Mouse (Mus musculus): ENCODE measurements around the gene Hist2h3b. TPM values are rescaled to one million over a fixed set of nuclear protein-coding genes. Genes with fewer than 3 reads are reported as not detected.
"Not testable (repeated sequence)": the region's sequence is repeated elsewhere in the genome, so short reads cannot be mapped to it uniquely, and the experiment has no call there.

Hist2h3b gene
- total RNA-seq, 2 experiments from 2014 or later, result 14.0 to 16.9 TPM

DNA sequence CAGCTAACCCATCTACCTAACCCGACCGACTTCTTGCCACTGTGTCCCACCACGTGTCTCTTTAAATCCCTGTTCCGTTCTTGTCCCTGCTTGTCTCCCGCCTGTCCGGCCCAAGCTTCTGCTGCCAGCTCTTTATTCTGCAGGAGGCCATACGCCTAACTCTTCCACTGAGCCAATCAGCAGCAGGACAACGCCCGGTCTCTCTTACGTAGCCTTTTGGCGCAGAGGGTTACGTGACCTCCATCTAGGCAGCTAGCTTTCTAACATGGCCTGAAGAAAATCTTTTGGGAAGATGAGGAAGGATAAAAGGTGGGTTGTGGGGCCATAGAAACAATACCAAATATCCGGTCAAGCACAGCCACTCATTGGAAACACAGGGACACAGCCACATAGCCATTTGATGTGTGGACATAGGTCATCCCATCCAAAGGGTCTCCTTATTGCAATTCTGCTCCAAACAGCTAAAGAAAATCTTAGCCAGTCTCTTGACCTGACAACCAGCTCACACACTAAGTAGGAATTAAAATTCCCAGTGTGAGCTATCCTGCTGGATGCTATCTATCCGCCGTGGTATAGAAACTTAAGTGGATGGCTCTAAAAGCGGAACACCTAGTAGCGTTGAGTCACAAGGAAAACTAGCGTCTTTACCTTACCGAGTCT lies 6.1 kb upstream of the Hist2h3b start:
- DNase-seq (ENCODE audit: low spot score), result peak; percentile 90

DNA sequence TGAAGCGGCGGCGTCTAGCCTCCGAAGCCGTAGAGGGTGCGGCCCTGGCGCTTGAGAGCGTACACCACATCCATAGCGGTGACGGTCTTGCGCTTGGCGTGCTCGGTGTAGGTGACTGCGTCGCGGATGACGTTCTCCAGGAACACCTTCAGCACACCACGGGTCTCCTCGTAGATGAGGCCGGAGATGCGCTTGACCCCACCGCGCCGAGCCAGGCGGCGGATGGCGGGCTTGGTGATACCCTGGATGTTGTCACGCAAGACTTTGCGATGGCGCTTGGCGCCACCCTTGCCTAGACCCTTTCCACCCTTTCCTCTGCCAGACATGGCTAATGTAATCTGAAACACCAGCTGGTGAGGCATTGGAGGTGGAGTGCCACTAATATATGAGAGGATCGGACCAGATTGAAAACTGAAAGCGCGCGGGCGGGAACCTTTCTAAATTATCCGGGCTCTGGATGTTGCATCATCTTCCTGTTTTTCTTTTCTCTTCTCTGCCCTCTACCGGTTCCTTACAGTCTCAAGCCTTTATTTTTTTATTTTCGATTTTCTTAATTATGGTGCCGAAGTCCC lies 5.4 kb upstream of the Hist2h3b start, which contains the start of gene Hist2h4:
Hist2h4 (minus strand) TSS at position 333 of the 572 bp plus-strand sequence.
- DNase-seq (ENCODE audit: low spot score), result peak; percentile 98

DNA sequence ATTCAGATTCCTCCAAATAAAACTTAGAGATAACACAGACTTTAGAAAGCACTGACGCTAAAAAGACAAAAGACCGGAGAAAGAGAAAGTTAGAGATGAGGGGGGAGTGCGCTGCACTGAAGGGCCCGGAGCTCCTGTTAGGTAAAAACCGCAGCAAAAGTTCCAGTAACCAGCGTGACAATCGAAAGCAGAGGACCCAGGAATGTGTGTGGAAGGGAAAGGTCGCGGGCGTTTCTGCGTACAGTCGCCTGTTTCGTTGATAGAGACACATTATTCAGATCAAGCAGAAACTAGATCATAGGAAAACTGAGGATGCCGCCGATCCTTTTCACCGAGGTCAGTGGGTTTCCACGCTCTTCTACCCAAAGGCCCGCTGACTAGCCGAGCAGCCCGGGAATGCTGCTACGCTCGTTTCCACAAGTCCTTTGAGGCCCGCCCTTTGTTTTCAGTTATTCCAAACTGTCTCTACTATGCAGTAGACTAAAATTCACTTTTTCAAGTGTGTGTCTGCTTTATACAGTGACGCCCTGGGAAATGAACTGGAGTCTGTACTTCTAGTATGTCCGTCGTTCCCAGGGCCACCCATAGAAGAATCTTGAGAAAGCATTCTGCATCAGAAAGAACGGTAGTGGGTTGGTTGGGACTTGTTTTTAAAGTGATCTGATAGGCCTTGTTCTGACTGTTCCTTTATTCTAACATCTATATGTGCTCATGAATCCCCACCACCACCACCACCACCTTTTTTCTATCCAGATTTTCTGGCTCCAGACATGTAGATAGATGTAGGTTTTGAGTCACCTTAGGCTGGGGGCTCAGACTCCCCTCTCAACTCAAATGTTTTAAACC lies 4.7 kb upstream of the Hist2h3b start:
- no peak for DNase-seq (ENCODE audit: low spot score)

DNA sequence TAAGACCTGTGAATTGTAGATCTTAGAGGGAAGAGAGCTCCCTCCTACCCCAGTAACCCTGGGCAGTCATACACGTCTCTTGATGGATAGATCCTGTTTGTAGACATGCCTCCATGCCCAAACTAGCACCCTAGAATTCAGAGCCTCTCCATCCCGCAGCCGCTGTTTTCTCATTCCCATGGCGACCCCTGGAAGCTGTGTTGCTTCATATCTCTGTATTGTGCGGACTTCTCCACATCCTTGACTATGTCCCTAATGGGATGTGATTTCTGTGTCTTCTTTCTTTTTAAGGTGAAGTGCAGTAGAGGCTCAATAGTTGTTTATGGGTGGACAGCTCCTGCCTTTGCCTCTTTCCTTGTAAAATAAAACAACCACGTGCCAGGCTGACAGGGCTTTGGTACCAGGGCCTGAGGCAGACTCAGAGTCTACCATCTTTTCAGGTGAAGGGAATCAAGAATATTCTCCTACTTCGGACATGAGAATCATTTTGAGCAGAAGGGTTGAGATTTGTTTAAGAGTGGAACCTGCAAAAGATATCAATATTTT lies 4.0 kb upstream of the Hist2h3b start:
- DNase-seq (ENCODE audit: low spot score), result no peak

DNA sequence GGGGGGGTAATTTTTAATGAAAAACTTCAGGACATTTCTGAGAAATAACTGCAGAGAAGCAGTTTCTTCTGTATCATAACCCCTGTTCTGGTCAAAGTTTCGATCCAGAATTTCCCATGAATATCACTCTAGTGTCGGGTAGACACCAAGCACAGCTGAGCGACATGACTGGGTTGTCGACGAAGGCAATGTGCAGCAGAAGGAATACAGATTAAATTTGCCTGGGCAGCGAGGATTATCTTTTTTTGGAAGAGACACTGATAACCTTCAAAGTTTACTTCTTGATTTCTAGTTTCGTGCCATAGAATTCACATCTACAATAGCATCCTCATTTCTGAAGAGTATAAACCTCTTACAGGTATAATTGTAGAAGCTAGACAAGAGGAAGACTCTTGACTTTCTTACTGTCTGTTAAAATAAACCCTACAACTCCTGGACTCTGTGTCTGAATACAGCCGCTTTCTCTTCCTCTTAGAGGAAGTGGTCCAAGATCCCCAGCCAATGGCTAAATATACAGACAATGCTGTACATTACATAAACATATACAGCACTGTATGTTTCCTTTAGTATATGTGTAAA lies 2.2 kb upstream of the Hist2h3b start:
- no peak for DNase-seq (ENCODE audit: low spot score)

DNA sequence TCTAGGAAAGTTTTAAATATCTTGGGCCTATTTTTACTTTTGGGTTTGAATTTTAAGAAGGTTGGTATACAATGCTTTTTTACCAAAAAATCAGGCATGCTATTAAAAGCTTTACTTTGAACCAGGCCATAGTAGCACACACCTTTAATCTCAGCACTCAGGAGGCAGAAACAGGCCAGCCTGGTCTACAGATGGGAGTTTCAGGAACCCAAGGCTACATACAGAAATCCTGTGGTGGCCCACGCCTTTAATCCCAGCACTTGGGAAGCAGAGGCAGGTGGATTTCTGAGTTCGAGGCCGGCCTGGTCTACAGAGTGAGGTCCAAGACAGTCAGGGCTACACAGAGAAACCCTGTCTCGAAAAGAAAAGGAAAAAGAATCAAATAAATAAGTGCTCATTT lies 913 bp upstream of the Hist2h3b start:
- no peak for DNase-seq (ENCODE audit: low spot score)

DNA sequence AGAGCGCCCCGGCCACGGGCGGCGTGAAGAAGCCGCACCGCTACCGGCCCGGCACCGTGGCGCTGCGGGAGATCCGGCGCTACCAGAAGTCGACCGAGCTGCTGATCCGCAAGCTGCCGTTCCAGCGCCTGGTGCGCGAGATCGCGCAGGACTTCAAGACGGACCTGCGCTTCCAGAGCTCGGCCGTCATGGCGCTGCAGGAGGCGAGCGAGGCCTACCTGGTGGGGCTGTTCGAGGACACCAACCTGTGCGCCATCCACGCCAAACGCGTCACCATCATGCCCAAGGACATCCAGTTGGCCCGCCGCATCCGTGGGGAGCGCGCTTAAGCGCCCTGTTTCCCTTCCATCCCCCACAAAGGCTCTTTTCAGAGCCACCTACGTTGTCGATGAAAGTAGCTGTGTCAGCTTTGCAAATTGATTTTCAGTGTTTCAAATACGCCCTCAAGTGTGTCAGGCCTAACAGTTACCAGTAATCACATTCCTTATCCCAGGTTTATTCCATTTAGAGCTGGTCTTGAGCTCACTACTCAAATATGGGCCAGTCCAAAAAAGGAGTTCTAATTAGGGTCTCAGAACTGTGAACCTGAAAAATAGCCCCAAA lies 423 bp downstream of the Hist2h3b start:
- DNase-seq (ENCODE audit: low spot score), result not testable (repeated sequence)

DNA sequence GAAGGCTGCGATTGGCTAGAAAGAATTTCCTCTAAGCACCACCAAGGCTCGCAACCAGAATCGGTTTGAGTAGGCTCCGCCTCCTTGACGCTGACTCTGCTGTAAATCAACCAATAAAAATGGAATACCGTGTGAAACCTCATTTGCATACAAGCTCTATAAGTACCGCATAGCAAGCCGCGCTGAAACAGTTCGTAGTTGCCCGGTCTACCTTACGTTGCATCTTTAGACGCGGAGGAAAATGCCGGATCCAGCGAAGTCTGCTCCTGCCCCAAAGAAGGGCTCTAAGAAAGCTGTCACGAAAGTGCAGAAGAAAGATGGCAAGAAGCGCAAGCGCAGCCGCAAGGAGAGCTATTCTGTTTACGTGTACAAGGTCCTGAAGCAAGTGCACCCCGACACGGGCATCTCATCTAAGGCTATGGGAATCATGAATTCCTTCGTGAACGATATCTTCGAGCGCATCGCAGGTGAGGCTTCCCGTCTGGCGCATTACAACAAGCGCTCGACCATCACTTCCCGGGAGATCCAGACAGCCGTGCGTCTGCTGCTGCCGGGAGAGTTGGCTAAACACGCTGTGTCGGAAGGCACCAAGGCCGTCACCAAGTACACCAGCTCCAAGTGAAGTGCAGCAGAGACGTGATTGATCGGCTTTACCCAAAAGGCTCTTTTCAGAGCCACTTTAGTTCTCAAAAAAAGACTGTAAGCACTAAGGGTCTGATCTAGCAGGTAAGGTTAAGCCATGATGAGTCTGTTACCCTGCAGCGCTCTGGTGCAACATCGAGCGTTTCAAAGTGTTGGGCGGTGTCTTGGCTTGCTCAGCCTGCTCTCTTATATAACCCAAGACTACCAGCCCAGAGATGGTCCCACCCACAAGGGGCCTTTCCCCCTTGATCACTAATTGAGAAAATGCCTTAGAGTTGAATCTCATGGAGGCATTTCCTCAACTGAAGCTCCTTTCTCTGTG lies 1.3 kb downstream of the Hist2h3b start, which contains the start of gene Hist2h2bb:
Hist2h2bb (plus strand) TSS at position 242 of the 964 bp plus-strand sequence.
- peak; percentile 92 for DNase-seq (ENCODE audit: low spot score)

DNA sequence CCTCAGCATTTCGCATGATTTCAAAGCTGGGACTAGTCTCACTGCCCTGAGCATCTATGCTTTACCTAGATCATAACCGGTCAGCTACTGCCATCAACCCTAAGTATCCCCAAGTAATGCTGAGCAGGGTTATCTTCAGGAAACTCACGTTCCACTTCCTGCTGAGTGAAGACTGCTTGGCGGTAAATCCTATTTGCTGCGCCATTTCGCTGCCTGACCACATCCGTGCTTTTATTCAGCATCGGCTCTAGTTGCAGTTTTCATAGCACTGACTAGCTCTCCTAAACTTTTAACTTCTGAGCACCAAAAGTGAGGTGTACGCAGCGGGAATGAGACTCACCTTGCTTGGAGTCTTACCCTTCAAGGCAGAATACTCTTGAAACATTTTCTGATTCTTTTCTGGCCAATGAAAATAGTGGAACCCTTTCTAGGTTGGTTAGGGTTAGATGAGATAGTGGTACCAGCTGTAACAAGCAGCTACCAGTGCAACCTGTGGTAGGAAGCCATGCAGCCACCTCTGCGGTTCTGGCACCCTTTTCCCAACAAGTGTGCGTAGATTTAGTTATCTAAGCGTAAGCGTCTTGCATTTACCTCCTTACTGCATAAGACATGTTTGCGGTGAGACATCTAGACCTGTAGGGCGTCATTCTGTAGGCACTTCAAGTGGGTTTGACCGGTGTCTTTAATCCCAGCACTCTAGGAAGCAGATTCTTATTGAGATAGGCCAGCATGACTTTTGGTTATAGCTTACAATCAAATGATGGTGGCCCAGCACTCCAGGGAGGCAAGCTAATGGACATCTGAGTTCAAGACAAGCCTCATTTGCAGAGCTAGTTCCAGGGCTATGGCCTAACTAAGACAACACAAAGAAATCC lies 5.4 kb downstream of the Hist2h3b start:
- DNase-seq (ENCODE audit: low spot score), result no peak

DNA sequence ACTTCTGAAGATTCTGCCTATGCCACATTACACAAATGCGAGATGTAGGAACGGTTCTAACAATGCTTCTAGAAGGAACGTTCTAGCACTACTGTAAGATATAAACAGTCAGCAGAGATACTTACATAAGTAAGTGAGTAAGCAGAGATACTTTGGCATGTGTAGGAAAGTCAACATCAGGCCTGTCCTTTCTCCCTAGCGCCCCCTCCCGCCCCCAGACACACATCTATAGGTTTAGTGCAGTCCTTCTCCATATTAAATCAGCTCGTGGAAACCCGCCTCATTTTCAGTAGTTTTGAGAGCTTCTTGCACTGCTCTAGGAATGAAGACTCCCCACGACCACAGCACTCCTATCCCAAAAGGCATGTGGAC lies 9.0 kb downstream of the Hist2h3b start:
- no peak for DNase-seq (ENCODE audit: low spot score)

DNA sequence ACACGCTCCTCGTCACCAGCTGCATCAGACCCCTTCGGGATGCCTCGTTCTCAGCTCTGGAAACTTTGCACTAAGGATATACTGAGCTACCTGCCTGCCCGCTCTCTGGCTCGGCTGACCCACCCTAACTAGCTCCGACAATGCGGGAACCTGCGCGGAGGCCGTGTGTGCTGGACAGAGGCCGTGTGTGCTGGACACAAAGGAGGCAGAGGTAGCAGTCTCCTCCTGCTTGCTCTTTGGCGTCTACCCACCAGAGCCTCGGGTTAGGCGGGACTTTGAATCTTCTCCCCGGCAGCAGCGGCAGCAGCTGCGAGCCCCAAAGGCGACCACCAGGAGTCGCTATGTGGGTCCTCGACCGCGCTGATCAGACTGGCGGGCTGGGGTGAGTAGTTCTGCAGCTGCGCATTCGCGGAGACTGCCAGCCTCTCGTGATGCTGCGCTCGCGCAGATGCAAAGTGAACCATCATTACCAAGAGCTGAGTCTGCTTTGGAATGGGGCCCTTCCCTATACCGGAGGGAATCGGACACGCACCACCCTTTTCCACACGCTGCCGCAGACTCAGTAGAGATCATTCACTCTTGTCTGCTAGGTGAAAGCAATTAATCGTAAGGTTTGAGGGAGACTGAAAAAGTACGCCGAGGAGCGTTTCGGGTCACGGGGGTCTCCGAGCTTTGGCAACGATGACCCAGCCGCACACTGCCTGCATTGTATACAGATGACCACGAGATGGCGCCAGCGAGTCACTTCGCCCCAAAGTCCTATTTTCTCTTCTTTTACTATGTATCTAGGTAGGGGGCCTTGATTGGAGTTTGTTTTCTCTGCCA lies 9.6 kb downstream of the Hist2h3b start:
- peak; percentile 91 for DNase-seq (ENCODE audit: low spot score)

DNA sequence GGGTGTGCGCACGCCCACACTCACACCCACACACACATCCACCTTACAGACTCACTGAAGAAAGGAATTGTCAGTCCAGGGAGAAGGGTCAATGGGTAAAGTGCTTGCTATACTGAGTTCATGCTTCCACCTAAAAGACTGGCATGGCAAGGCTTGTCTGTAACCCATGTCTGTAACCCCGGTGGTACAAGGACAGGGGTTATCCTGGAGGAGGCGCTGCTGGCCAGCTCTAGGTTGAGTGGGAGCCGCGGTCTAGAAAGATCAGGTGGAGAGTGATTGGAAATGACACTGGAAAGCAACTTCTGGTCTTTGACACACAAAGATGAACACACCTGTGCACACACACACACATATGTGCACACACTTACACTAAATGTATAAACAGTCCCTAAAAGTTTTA lies 12.2 kb downstream of the Hist2h3b start:
- no peak for DNase-seq (ENCODE audit: low spot score)

DNA sequence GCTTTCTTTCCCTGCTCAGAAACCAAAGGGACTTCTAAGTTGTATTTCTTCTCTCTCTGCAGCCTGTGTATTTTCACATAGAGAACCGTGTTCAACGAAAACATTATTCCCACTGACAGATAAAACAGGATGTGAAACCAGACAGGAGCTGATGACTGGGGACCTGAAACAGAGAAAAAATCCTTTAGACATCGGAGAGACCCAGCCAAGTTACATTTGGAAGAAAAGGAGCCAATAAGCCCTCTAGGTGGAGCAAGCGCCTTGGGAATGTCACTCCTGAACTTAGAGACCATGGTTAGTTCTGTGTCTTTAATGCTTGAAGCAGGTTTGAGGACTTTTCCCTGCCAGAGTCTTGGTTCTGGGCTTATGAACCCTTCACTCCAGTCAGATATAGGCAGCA lies 16.0 kb downstream of the Hist2h3b start:
- no peak for DNase-seq (ENCODE audit: low spot score)

DNA sequence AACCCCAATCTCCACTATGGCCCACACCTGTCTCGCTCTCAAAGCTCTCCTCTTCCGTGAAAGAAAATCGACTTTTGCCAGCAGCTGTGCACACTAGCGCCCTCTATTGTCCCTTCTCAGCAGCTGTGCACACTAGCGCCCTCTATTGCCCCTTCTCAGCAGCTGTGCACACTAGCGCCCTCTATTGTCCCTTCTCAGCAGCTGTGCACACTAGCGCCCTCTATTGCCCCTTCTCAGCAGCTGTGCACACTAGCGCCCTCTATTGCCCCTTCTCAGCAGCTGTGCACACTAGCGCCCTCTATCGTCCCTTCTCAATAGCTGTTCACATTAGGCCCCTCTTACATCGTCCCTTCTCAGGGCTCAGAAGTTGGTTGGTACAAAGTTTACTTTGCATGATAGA lies 18.9 kb downstream of the Hist2h3b start:
- DNase-seq (ENCODE audit: low spot score), result not testable (repeated sequence)

DNA sequence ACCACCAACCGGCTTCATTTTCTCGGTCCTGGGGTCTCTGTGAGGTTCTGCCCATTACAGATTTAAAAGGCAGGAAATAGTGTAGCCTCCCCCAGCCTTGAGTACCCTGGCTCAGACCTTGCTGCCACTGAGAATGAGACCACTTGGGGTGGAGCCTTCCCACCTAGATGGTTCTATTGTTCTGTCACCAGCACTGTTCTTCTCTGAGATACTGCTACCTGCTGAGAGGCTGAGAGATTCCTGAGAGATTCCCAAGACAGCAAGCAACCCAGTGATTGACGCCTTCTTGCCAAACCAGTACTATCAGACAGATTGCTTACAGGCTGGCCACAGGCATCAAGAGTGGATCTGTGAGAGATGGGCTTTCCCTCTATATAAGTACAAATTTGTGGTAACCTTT lies 20.7 kb downstream of the Hist2h3b start:
- no peak for DNase-seq (ENCODE audit: low spot score)

DNA sequence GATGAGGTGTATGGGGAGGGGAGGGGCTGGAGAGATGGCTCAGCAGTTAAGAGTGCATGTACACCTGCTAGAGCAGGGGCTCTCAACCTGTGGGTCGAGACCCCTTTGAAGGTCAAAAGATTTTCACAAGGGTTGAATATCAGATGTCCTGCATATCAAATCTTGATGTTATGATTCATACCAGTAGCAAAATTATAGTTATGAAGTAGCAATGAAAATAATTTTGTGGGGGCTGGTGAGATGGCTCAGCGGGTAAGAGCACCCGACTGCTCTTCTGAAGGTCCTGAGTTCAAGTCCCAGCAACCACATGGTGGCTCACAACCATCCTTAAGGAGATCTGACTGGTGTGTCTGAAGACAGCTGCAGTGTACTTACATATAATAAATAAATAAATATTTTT lies 22.3 kb downstream of the Hist2h3b start:
- not testable (repeated sequence) for DNase-seq (ENCODE audit: low spot score)

DNA sequence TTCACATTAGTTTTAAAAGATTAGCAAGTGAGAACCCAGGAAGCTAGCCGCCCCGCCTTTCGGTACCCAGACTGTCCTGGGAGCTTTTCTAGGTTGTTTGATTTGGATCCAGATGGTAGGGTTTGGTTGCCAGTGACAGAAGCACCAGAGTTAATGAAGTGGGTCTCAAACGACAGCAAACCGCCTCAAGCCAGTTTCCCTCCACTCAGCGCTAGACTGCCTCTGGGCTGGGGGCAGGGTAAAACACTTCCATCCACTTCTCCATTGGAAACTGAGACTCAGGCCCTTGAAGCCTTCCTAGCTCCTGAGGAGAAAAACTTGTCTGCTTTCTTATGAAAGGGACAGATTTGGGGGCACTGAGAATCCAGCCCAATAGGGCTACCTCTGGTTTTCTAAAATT lies 24.2 kb downstream of the Hist2h3b start:
- no peak for DNase-seq (ENCODE audit: low spot score)

DNA sequence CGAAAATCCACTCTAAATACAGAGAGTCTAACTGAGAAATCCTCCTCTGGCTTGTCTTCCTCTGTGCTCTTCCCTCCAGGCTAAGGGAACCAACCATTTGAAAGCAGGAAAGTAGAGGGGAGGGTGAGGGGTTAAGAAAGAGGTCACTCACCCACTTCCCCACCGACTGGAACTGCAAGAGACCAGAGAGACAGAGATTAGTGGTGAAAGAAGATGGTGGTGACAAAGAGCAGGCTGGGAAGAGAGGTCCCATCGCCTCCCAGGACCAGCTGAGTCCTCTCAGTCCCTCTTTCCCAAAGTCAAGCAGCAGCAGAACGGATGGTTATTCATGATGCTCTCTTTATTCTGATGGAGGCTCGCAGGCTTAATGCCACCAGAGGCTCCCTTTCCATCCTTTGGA lies 24.9 kb downstream of the Hist2h3b start:
- no peak for DNase-seq (ENCODE audit: low spot score)

All from gastrocnemius, adult 18-20 months (tissue).